Mouse (Mus musculus): Measurements from ENCODE around the gene Sult3a2.
"Not testable (repeated sequence)": the region's sequence is repeated elsewhere in the genome, so short reads cannot be mapped to it uniquely, and the experiment has no call there.

DNA sequence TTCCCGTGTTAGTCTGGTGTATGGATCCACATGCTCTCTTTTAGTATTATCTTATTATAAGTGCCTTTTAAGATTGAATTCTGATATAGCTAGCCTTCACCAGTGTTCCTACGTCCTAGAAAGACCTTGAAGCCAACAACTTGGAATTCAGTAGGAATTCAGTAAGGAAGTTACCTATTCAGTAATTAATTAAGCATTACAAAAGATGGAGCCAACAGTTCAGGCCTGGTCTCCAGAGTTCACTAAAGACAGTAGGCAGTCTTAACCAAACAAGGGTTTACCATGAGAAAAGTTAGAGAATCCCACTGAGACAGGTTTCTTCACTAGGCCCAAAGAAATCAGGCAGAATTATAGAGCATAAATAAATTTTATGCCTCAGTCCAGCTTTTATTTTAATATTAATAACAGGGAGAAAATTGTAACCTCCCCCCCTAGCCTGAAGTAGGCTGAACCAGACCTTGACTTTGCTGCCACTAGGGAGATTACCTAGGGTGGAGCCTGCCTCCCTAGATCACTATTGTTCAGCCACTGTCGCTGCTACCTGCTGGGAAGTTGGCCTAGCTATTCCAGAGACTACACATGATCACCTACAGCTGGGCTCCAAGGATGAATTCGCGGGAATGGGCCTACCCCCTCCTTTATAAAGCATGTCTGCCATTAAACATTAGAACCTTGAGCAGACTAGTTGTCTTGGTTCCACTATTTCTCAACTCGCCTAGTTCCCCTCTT lies 10.9 kb upstream of the Sult3a2 start:
- not testable (repeated sequence) for TF ChIP-seq ZNF384 (IDR thresholded peaks at IDR 0.05; ENCODE audit: low read depth, low read length); ZC3H11A (IDR thresholded peaks at IDR 0.05; ENCODE audit: borderline replicate concordance, low read depth, low read length); CHD2 (IDR thresholded peaks at IDR 0.05; ENCODE audit: low read depth, low read length)

Measured in ES-E14 (cell line).